Mouse (Mus musculus) adrenal gland, adult 8-10 months (tissue): ENCODE measurements around the gene Ppm1h. TPM values are rescaled to one million over a fixed set of nuclear protein-coding genes. Genes with fewer than 3 reads are reported as not detected.

Experiments used
- DNase-seq: peaks from one replicate; pipeline ENCODE4 v3.0.0; 2022
- microRNA-seq, 2 experiments: library from miRNA; unstranded; fragments of <30 nt; microRNA quantifications; one replicate each; pipeline ENCODE4 v1.2.0; 2022
- total RNA-seq, 4 experiments: library from RNA; stranded (reverse); gene quantifications; 2 replicates each; pipeline ENCODE4 v1.2.4; 2022

Ppm1h gene
- total RNA-seq, 4 experiments from 2014 or later: 20.7 to 25.8 (median 24.2) TPM

- no peak for DNase-seq
Measured at GRCm38 (mm10) chr10:122984531-122985251, 306.1 kb downstream of the Ppm1h start.

- no peak for DNase-seq
Measured at GRCm38 (mm10) chr10:122985252-122985514, 306.6 kb downstream of the Ppm1h start.

- peak; percentile 64 for DNase-seq
Measured at GRCm38 (mm10) chr10:122985515-122986319, 307.2 kb downstream of the Ppm1h start.

- DNase-seq: peak; percentile 71
Measured at GRCm38 (mm10) chr10:122986320-122987225, 308.0 kb downstream of the Ppm1h start.

GRCm38 (mm10) chr10:122987671-122988128 is 309.1 kb downstream of the Ppm1h start:
- DNase-seq: peak; percentile 21

GRCm38 (mm10) chr10:122988372-122988771 is 309.8 kb downstream of the Ppm1h start:
- DNase-seq: no peak

- DNase-seq: no peak
Measured at GRCm38 (mm10) chr10:122989916-122990315, 311.4 kb downstream of the Ppm1h start.

- DNase-seq: no peak
Measured at GRCm38 (mm10) chr10:122990606-122991005, 312.0 kb downstream of the Ppm1h start.

GRCm38 (mm10) chr10:122991053-122991452 is 312.5 kb downstream of the Ppm1h start:
- no peak for DNase-seq

GRCm38 (mm10) chr10:122991648-122992047 is 313.1 kb downstream of the Ppm1h start:
- no peak for DNase-seq

GRCm38 (mm10) chr10:122994402-122995107 is 316.0 kb downstream of the Ppm1h start:
- no peak for DNase-seq

Small RNA genes within 50 kb of the gene (microRNA-seq; reads per million reads assigned to microRNA genes)
- 0 reads per million in 2 experiments for gene Mir6412
- gene Mir8104: 0 to 0.50 reads per million in 2 experiments
- gene Mirlet7i: 49,653 to 52,139 reads per million in 2 experiments

Other genes with a start within 250 kb of the Ppm1h start
- 1 to 10 TPM; 1.1 to 2.4 (median 1.5) TPM for gene Avpr1a, start 230.3 kb upstream of the Ppm1h start, total RNA-seq